Mouse (Mus musculus): ENCODE data around the gene Pi16. TPM values are rescaled to one million over a fixed set of nuclear protein-coding genes. Genes with fewer than 3 reads are reported as not detected.
"Not testable (repeated sequence)": the region's sequence is repeated elsewhere in the genome, so short reads cannot be mapped to it uniquely, and the experiment has no call there.

Gene Pi16
- total RNA-seq, 2 experiments from 2014 or later: 4.0 to 9.5 TPM

DNA sequence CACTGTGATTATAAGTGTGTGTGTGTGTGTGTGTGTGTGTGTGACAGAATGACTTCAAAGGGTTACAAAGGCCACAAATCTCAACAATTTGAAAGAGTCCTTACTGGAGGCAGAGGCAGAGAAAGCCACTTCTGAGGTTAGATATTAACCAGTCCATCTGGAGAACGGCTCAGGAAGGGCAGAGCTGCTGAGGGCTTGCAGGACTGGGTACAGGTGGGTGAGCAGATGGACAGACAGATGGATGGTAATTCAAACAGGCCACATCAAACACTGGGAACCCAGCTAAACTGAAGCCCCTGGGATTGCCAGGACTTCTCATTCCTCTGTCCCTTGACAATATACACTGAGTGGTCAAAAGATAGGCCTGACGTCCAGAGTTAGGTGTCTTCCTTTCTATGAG lies 31.5 kb downstream of the Pi16 start:
- ATAC-seq (replicated peaks; ENCODE audit: low FRiP score, poor library complexity, severe bottlenecking): no peak

- ATAC-seq (replicated peaks; ENCODE audit: low FRiP score, poor library complexity, severe bottlenecking): not testable (repeated sequence)
These were observed 33.6 kb downstream of the Pi16 start for GRCm38 (mm10) chr17:29351056-29351455.

GRCm38 (mm10) chr17:29355461-29355840 lies 38.0 kb downstream of the Pi16 start:
- no peak for ATAC-seq (replicated peaks; ENCODE audit: low FRiP score, poor library complexity, severe bottlenecking)

DNA sequence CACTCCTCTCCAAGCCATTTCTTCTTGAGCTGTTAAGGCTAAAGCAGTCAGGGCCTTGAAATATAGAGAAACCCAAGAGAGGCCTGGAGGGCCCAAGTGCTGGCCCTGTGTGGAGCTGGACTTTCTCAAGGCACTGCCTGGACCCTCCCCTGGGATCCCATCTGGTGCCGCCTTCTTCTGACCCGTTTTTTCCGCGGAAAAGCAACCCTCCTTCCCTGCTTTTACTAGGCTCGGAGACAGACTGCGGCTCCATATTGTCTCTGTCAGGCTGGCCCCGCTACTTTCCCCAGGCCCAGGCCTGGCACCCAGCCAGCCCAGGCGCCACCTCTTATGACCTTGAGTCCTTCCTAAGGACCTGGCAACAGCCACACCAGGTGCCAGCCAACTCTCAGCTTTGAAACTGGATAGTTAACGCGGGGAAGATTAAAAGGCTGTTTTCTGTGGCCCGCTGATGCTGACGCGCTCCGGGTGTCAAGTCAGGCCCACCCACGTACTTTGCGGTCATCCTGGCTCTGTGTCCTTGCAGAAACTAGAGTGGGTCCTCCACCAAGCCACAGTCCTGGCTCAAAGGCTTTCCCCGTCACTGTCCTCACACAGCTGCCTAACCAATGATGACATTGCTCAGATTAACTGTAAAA lies 38.5 kb downstream of the Pi16 start:
- no peak for ATAC-seq (replicated peaks; ENCODE audit: low FRiP score, poor library complexity, severe bottlenecking)

- ATAC-seq (replicated peaks; ENCODE audit: low FRiP score, poor library complexity, severe bottlenecking): no peak
These were observed 39.0 kb downstream of the Pi16 start for GRCm38 (mm10) chr17:29356479-29356856.

GRCm38 (mm10) chr17:29356882-29357281 lies 39.4 kb downstream of the Pi16 start:
- no peak for ATAC-seq (replicated peaks; ENCODE audit: low FRiP score, poor library complexity, severe bottlenecking)

DNA sequence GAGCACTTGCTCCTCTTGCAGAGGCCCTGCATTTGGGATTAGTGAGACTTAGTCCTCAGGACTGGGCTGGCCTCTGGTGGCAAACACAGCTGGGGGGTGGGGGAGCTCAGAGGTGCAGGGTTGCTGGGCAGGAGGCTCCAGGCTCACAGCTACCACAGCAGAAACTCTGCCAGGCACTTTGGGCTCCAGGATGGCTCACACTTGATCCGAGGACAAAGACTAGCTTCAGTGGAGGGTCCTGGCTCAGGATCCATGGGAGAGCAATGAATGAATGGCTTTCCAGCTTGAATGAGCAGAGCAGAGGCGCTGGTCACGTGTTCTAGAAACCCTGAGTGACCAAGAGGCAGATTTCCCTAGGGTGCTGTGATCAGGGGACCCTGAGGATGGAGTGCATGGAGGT lies 41.4 kb downstream of the Pi16 start:
- ATAC-seq (replicated peaks; ENCODE audit: low FRiP score, poor library complexity, severe bottlenecking): no peak

DNA sequence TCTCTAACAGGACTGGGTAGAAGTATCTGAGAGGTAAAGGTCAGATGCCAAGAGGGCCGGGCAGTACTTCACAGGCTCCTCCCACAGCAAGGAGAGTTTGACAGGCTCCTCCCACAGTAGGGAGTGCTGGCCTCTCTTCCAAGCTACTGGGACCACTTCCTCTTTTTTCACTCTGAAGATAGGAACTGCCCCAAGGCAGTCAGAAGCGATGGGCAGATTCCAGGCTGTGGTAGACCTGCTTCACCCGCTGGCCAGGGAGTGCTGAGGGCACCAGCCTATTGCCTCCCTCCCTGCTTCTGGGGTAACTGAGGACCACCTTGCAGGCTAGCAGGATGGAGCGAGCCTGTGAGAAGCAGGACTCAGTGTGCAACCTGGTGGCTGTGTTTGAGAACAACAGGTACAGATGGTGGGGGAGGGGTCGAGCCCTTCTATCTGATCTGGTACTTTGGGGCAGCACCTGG lies 43.3 kb downstream of the Pi16 start, which contains the start of gene Fgd2:
TSS of gene Fgd2 (plus strand) at position 154 of the 461 bp plus-strand sequence.
- ATAC-seq (replicated peaks; ENCODE audit: low FRiP score, poor library complexity, severe bottlenecking): no peak

GRCm38 (mm10) chr17:29361982-29362691 lies 44.7 kb downstream of the Pi16 start:
- 0 out of 2 replicates have a peak, but pooled peaks have one; percentile 30 for ATAC-seq (replicated peaks; ENCODE audit: low FRiP score, poor library complexity, severe bottlenecking)

DNA sequence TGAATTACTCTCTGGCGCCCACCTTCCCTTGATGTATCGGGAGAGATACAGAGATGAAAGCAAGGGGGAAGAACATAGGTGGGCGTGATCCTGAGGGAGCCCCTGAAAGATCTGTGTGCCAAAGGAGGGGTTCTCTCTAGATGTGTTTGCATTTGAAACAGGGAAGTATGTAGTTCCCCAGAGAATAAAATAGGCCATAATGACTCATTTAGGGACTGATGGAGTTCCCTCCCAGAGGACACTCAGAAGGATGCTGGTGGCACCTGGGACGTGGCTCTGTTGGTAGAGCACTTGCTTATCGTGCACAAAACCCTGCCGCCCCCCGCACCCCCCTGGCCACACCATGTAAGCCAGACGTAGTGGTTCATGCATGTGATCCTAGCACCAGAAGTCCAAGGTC lies 45.6 kb downstream of the Pi16 start:
- no peak for ATAC-seq (replicated peaks; ENCODE audit: low FRiP score, poor library complexity, severe bottlenecking)

DNA sequence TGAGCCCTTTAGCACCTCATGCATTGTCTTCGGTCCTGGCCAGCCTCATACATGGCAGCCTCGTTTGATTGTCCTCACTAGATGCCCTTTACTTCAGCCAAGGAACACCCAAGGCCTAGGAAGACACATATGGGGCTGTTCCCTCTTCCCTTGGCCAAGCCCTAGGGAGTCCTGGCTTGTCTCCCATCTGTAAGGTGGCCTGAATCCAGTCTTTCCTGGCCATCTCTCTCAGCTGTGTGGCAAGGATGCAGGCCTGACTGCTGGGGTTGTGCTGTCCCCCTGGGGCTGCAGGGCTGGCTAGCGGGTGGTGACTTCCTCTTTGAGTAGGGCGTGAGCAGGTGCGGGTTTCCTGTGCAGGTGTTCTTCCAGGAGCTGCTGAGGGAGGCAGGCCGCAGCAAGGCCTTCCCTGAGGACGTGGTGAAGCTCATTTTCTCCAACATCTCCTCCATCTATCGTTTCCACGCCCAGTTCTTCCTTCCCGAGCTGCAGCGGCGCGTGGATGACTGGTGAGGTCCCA lies 47.7 kb downstream of the Pi16 start:
- no peak for ATAC-seq (replicated peaks; ENCODE audit: low FRiP score, poor library complexity, severe bottlenecking)

- no peak for ATAC-seq (replicated peaks; ENCODE audit: low FRiP score, poor library complexity, severe bottlenecking)
These were observed 51.2 kb downstream of the Pi16 start for GRCm38 (mm10) chr17:29368726-29369125.

DNA sequence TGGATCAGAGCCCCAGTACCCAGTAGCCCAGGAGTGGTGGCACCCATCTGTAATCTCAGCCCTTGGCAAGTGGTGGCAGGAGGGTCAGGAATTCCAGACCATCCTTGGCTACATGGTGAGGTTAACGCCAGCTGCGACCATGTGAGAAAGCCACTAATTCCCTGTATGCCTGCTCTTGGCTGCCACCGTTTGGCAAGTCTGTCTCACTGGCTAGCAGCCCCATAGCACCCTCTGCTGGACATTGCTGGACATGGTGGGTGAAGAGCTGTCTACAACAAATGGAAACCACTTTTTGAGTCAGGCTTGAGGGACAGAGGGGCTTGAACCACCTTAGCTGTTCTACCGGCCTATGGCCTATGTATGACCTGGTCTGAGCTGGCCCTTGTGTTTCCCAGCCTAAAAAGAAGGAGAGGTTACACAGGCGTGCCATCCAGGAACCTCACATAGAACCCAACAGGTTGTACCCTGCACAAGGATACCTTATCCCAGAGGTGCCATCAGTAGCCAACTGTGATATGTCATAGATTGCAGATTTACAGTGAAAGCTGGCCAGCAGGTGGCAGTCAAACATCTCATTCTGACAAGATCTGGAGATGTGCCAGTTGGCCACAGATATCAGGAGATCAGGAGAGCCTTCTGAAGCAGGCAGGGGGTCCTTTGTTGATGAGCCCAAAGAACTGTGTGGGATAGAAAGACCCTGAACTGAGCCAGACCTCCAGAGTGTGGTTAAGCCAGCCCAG lies 53.7 kb downstream of the Pi16 start:
- ATAC-seq (replicated peaks; ENCODE audit: low FRiP score, poor library complexity, severe bottlenecking): peak; percentile 81

DNA sequence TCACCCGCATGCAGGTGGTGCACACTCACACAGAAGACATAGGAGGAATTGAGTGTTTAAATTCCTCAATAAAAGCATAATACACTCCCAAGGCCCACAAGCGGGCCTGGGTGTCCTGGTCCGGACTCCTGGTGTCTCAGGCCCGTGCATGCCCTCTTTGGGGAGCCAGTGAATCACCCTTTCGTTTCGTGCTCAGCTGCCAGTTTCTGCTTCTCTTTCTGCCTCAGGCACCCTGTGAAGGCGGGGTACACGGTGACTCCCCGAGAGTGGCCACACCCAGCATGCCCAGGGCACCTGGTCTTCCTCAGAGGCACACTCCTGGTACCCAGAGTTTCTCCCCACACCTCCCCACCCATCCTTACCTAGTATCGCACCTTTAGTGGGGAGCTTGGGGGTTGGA lies 58.4 kb downstream of the Pi16 start:
- no peak for ATAC-seq (replicated peaks; ENCODE audit: low FRiP score, poor library complexity, severe bottlenecking)

- ATAC-seq (replicated peaks; ENCODE audit: low FRiP score, poor library complexity, severe bottlenecking): no peak
These were observed 60.6 kb downstream of the Pi16 start for GRCm38 (mm10) chr17:29378056-29378455.

Other genes with a start within 250 kb of the Pi16 start
- 0.63 and 4.6 TPM in 2 replicates for gene Cdkn1a, start 226.7 kb upstream of the Pi16 start, total RNA-seq (2015; ENCODE audit: low replicate concordance)
- gene Cdkn1a, start 226.7 kb upstream of the Pi16 start, total RNA-seq (2017; ENCODE audit: low replicate concordance): 0.34 and 0.42 TPM in 2 replicates
- 34.8 and 43.7 TPM in 2 replicates for gene Rab44, start 203.5 kb upstream of the Pi16 start, total RNA-seq (2015; ENCODE audit: low replicate concordance)
- 31.5 and 38.7 TPM in 2 replicates for gene Rab44, start 203.5 kb upstream of the Pi16 start, total RNA-seq (2017; ENCODE audit: low replicate concordance)
- gene Cpne5, start 79.5 kb upstream of the Pi16 start, total RNA-seq (2015; ENCODE audit: low replicate concordance): not detected in 2 replicates
- gene Cpne5, start 79.5 kb upstream of the Pi16 start, total RNA-seq (2017; ENCODE audit: low replicate concordance): 0.26 and 0.70 TPM in 2 replicates
- gene Ppil1, start 53.5 kb upstream of the Pi16 start, total RNA-seq (2015; ENCODE audit: low replicate concordance): 13.4 and 20.2 TPM in 2 replicates
- gene Ppil1, start 53.5 kb upstream of the Pi16 start, total RNA-seq (2017; ENCODE audit: low replicate concordance): 17.4 and 31.6 TPM in 2 replicates
- gene BC004004, start 48.9 kb upstream of the Pi16 start, total RNA-seq (2015; ENCODE audit: low replicate concordance): 19.4 and 31.1 TPM in 2 replicates
- gene BC004004, start 48.9 kb upstream of the Pi16 start, total RNA-seq (2017; ENCODE audit: low replicate concordance): 38.9 and 41.0 TPM in 2 replicates
- 19.2 and 28.0 TPM in 2 replicates for gene Mtch1, start 30.3 kb downstream of the Pi16 start, total RNA-seq (2015; ENCODE audit: low replicate concordance)
- 19.1 and 31.1 TPM in 2 replicates for gene Mtch1, start 30.3 kb downstream of the Pi16 start, total RNA-seq (2017; ENCODE audit: low replicate concordance)
- 3.3 TPM in 2 replicates for gene Fgd2, start 43.2 kb downstream of the Pi16 start, total RNA-seq (2015; ENCODE audit: low replicate concordance)
- 2.5 and 4.3 TPM in 2 replicates for gene Fgd2, start 43.2 kb downstream of the Pi16 start, total RNA-seq (2017; ENCODE audit: low replicate concordance)
- 342 and 357 TPM in 2 replicates for gene Pim1, start 173.1 kb downstream of the Pi16 start, total RNA-seq (2015; ENCODE audit: low replicate concordance)
- 725 and 933 TPM in 2 replicates for gene Pim1, start 173.1 kb downstream of the Pi16 start, total RNA-seq (2017; ENCODE audit: low replicate concordance)
- 2.9 TPM in 1 of 2 replicates, not detected in the other for gene Gm17657, start 232.0 kb downstream of the Pi16 start, total RNA-seq (2015; ENCODE audit: low replicate concordance)
- not detected in 2 replicates for gene Gm17657, start 232.0 kb downstream of the Pi16 start, total RNA-seq (2017; ENCODE audit: low replicate concordance)
- 3.7 and 4.4 TPM in 2 replicates for gene Tbc1d22b, start 232.1 kb downstream of the Pi16 start, total RNA-seq (2015; ENCODE audit: low replicate concordance)
- 0.51 and 1.3 TPM in 2 replicates for gene Tbc1d22b, start 232.1 kb downstream of the Pi16 start, total RNA-seq (2017; ENCODE audit: low replicate concordance)
- not detected in 2 replicates for gene Tmem217, start 234.7 kb downstream of the Pi16 start, total RNA-seq (2015; ENCODE audit: low replicate concordance)
- gene Tmem217, start 234.7 kb downstream of the Pi16 start, total RNA-seq (2017; ENCODE audit: low replicate concordance): not detected in 2 replicates

All from erythroblast, adult 5-6 weeks (primary cell).